Mouse (Mus musculus) mesoderm, embryonic 11.5 days (tissue): ENCODE results near the gene Per1.
"Not testable (repeated sequence)": the region's sequence is repeated elsewhere in the genome, so short reads cannot be mapped to it uniquely, and the experiment has no call there.

Source experiments
- DNase-seq: peaks from one replicate; pipeline ENCODE4 v3.0.0-alpha.2; 2012; ENCODE audit warnings: low read depth, low spot score

Gene Per1

DNA sequence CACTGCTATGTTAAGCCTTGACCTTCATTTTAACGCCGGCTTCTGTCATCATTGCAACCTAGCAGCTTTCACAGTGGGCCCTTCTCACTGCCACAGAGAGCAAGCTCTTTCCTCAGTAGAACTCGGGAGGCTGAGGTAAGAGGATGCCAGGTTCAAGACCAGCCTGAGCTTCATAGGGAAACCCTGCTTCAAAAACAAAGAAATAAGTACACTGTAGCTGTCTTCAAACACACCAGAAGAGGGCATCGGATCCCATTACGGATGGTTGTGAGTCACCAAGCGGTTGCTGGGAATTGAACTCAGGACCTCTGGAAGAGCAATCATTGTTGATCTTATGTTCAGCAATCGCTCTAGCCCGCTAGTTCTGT is 14.2 kb upstream of the Per1 start:
- DNase-seq, result no peak

GRCm38 (mm10) chr11:69081613-69082012 is 13.4 kb upstream of the Per1 start:
- no peak for DNase-seq

GRCm38 (mm10) chr11:69085608-69086007 is 9.4 kb upstream of the Per1 start:
- DNase-seq, result no peak

GRCm38 (mm10) chr11:69086390-69086789 is 8.6 kb upstream of the Per1 start:
- DNase-seq, result no peak

- DNase-seq, result no peak
Observed at GRCm38 (mm10) chr11:69087082-69087481, 7.9 kb upstream of the Per1 start.

GRCm38 (mm10) chr11:69087597-69087996 is 7.4 kb upstream of the Per1 start:
- no peak for DNase-seq

DNA sequence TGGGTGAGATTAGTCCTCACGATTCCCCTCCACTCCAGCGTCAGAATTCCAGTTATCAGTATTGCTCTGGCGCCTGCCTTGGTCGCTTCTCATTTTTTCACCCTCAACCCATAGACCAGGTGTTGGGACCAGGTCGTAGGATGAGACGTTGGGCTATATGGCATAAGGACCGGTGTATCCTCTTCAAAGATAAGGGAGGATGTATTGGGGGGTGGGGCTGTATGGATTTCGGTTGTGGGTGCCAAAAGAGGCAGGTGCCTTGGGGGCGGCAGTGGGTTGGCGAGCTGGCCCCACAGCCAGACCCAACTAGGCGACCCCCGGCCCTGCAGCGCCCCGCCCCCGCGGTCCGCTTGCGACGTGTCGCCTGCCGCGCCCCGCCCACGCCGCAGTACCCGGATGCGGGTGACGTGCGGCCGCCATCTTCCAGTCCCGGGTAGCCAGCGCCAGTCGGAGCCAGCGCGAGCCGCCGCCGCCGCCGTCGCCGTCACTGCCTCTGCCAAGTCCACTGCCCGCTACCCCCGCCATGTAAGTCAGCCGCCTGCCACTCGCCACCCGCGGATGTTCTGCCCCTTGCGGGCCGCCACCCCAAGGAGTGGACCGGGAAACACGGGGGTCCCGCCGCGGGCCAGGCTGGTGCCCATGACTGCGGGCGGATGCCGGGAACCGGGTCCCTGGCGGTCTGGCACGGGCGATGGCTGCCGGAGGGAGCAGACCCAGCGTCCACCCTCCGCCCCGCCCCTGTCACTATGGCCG is 6.7 kb upstream of the Per1 start, which contains the start of gene Vamp2:
Gene Vamp2 (plus strand): TSS at position 388 of the 753 bp plus-strand sequence.
- DNase-seq, result peak; percentile 91

- DNase-seq, result no peak
Observed at GRCm38 (mm10) chr11:69088856-69089615, 6.0 kb upstream of the Per1 start.

DNA sequence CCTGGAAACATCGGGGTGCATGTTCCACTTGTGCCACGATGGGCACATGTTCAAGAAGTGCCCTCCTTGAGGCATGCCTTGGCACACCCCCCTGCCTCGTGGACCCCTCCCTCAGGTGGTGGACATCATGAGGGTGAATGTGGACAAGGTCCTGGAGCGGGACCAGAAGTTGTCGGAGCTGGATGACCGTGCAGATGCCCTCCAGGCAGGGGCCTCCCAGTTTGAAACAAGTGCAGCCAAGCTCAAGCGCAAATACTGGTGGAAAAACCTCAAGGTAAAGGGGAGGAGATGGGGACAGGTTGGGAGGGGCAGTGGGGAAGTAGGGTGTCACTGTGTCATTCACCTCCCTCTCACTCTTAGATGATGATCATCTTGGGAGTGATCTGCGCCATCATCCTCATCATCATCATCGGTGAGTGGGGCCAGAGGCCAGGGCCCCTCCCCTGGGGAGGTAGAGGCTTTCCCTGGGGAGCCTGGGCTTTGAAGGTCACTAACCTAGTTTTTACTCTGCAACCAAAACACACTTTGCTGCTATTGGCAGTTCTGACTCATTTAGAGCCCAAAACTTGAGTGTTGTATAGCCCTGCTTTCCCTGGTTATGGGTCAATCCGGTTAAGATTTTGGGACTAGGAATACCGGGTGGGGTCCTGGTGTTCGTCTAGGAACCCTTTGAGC is 5.3 kb upstream of the Per1 start:
- no peak for DNase-seq

DNA sequence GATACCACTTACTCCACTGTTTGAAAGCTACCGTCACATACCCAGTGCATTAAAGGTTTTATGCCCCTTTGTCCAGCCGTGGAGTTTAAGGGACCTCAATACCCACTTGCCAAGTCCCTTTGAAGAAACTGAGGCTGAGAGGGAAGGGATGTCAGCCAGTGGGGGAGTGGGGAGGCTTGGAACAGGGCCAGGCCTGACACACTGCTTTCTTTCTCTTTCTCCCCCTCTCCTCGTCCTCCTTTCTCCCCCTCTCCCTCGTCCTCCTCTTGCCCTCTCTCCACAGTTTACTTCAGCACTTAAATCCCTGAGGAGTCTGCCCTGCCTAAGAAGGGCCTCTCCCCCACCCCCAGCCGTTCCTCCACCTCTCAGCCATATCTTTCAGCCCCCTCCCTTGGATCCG is 4.7 kb upstream of the Per1 start:
- no peak for DNase-seq

- no peak for DNase-seq
Observed at GRCm38 (mm10) chr11:69091566-69092385, 3.2 kb upstream of the Per1 start.

DNA sequence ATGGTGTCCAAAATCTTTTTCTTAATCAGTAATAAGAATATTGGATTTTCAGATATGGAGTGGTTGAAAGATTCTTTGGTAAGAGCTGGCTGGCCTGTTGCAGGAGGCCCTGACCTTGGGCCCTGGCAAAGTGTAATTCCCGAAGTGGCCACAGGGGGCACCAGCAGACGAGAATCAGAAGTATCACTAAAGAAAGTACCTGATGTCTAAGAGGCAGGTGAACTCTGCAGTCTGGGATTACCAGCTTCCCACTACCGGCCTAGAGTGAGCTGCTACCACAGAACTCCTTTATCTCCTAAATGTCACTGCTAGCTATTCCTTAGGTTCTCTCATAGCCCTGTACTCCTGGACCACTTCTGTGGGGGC is 2.6 kb upstream of the Per1 start:
- peak; percentile 80 for DNase-seq

DNA sequence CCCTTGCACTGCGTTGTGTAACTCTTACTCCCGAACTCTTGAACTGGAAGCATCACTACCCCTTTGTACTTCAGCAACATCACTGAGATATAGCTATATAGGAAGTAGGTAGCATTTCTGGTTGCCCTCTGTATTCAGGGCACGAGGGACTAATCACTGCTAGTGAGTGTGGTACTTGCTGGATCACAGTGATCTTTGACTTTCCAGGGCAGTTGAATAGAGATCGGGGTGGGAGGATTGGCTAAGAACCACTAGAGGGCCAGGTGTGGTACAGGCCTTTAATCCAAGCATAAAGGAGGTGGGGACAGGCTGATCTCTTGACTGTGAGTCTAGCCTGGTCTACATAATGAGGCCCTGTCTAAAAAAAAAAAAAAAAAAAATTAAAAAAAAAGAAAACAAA is 2.1 kb upstream of the Per1 start:
- DNase-seq, result no peak

- not testable (repeated sequence) for DNase-seq
Observed at GRCm38 (mm10) chr11:69093856-69094255, 1.2 kb upstream of the Per1 start.

DNA sequence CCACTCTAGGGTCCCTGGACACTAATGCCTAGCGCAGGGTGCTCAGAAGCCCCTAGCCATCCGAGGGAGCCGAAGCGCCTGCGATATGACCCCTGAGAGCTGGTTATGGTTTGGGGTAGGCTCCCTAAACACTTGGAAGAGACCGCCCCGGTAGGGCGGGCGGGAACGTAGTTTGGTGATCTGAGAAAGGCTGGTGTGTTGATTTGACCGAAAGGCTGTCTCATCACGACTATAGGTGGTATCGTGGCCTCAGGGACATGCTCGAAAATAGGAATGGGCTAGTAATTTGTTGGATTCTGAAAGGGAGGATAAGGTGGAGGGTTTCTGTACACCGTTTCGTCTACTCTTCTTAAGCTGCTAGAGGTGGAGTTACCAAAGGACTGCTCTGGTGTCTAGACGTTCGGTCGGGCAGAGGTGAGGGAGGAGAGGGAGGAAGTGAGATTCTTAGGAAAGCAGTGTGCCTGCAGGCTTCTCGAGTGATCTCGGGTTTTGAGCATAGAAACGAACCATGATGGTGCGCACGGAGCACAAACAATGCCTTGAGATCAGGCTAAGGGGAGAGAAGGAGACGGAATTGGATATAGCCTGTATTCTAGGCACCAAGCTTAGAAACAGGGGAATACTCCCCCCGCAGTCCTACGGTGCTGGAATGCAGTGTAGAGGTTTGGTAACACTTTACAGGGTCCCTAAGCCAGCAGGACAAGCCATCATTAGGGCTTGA is 654 bp downstream of the Per1 start:
- no peak for DNase-seq

- no peak for DNase-seq
Observed at GRCm38 (mm10) chr11:69096360-69096986, 1.5 kb downstream of the Per1 start.

DNA sequence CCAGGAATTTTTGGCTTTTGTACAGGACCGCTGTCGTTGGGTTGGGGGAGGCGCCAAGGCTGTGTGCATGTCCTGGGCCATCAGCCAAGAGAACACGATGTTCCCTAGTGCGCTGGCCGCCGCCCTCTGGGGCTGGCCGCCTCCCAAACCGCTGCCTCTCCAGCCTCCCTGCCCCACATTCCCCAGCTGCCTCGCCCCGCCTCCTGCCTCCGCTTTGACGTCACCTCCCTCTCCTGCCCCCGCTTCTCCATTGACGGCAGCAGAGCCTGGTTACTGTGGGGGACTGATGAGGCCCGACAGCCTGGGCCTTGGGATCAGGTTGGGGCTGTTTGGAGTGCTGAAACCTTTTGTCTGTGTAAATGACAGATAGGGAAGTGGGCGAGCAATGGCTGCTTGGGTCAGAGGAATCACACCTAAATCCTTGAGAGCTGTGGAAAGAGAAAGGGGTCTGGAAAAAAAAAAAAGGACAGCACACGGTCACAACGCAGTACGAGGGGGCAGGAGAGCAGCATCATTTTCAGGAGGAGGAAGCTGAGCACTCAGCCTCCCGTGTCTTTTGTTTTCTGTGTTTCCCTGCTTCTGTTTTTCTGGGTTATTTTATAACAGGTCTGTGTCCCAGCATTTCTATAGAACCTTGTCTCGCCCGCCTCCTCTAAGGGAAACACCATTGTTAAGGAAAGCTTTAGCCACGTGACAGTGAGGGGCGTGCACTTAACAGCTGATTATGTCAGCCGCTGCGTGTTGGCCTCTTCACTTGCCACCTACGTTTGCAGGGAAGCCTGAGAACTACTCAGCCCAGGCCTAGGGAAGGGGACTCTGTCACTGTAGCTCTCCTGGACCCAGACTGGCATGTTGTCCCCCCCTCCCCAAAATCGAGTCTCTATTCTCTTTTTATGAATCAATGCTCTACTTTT is 2.2 kb downstream of the Per1 start:
- peak; percentile 85 for DNase-seq

DNA sequence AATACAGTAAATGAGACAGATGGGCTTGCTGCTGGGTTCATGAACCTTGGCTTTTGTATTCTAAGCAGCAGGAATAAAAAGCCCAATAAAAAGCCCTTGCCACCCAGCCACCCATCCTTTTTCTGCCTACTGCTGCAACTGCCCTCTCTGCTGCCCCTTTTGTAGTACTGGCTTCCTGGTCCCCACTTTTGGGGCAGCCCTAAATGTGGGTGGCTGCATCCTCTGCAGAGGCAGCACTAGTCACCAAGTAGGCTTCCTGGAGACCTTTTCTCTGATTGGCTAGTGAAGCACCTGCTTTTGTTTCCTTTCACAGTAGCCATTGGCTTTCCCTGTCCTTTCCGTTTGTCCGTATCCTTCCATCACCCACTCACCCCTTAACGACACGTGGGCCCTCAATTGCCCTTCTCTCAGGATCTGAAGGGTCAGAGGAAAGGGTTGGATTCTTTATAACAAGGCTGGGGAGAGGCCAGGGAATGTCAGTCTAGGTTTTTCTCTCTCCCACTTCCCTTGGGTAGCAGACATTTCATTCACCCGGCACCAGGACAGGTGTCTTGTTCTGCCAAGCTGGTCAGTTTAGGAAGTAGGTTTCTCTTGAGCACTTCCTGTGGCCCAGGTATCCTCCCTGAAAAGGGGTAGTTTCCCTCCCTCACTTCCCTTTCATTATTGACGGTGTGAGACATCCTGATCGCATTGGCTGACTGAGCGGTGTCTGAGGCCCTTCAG is 3.2 kb downstream of the Per1 start:
- no peak for DNase-seq

- DNase-seq, result peak; percentile 95
Observed at GRCm38 (mm10) chr11:69098762-69099091, 3.7 kb downstream of the Per1 start.
